Mouse (Mus musculus): Measurements from ENCODE around the gene Tuba1c. TPM values are rescaled to one million over a fixed set of nuclear protein-coding genes. Genes with fewer than 3 reads are reported as not detected.
"Not testable (repeated sequence)": the region's sequence is repeated elsewhere in the genome, so short reads cannot be mapped to it uniquely, and the experiment has no call there.

Tuba1c gene
- polyA plus RNA-seq, 1 experiment from 2014 or later = 130 TPM

DNA sequence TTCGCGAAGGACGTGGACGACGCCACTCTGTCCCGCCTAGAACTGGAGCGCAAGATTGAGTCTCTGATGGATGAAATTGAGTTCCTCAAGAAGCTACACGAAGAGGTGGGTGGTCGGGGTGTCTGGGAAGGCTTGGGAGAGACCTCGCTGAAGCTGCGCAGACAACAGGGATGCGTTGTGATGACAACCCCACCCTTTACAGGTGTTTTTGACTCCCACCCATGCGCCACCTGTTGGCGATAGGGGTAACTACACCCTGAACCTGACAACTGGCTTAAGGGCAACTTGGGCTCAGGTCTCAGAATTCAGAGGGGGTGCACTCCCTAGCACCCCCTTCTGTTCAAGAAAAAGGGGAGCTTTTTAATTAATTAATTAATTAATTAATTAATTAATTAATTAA lies 26.6 kb downstream of the Tuba1c start:
- Histone ChIP-seq H3K4me3 (ENCODE audit: low read length) (no peak overlapping the region), H3K4me2 (ENCODE audit: low read depth, low read length) (no peak overlapping the region; the same call in 1 of the 2 replicates)
- WGBS = 11% methylated on average over 14 of the region's 14 CpGs

DNA sequence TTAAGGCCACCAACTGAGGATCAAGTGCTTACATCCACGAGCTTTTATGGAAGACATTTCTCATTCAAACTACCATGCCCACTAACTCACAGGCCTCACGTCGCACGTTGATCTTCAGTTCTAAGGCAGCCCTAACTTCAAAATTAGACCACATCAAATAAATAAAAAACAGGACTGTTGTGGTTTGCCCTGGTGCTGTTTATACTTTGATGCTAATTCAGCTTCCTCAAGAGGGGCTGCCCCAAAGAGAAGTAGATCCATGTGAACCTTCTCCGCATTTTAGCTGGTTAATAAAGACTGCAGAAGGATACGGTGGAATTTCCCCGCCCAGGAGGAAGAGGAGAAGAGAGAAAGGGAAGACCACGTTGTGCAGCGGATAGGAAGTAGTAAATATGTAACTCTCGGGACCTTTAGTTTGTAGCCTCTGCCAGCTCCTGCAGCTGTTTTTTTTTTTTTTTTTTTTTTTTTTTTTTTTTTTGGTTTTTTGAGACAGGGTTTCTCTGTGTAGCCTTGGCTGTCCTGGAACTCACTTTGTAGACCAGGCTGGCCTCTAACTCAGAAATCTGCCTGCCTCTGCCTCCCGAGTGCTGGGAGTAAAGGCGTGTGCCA lies 36.0 kb downstream of the Tuba1c start:
- Histone ChIP-seq H3K9ac (ENCODE audit: low read length) (no peak overlapping the region), H3K36me3 (ENCODE audit: control insufficient read depth, insufficient read depth) (no peaks in the 10 kb centered on the region), H3K27me3 (ENCODE audit: control insufficient read depth, insufficient read depth, low read length) (peaks cover 12% of the 10 kb centered on the region), H3K4me2 (ENCODE audit: low read depth, low read length) (no peak overlapping the region), H3K27ac (ENCODE audit: low read length) (no peak overlapping the region), H3K4me3 (ENCODE audit: low read length) (no peak overlapping the region), H3K9me3 (replicated peaks; ENCODE audit: control insufficient read depth, low read length) (no peaks in the 10 kb centered on the region), H3K4me1 (ENCODE audit: control insufficient read depth, insufficient read depth, low read length) (no peaks in the 10 kb centered on the region)
- ATAC-seq (replicated peaks; ENCODE audit: extremely low read depth, insufficient read depth, low FRiP score) = no peak
- WGBS = 70% methylated on average over 12 of the region's 12 CpGs

More for the DNA sequence above, 26.6 kb downstream of the Tuba1c start:
- Histone ChIP-seq H3K9me3 (replicated peaks; ENCODE audit: control insufficient read depth, low read length) (no peaks in the 10 kb centered on the region), H3K36me3 (ENCODE audit: control insufficient read depth, insufficient read depth) (no peaks in the 10 kb centered on the region), H3K27me3 (ENCODE audit: control insufficient read depth, insufficient read depth, low read length) (peaks cover 79% of the 10 kb centered on the region), H3K4me1 (ENCODE audit: control insufficient read depth, insufficient read depth, low read length) (peaks cover 11% of the 10 kb centered on the region), H3K27ac (ENCODE audit: low read length) (no peak overlapping the region), H3K9ac (ENCODE audit: low read length) (no peak overlapping the region)
- no peak for ATAC-seq (replicated peaks; ENCODE audit: extremely low read depth, insufficient read depth, low FRiP score)

DNA sequence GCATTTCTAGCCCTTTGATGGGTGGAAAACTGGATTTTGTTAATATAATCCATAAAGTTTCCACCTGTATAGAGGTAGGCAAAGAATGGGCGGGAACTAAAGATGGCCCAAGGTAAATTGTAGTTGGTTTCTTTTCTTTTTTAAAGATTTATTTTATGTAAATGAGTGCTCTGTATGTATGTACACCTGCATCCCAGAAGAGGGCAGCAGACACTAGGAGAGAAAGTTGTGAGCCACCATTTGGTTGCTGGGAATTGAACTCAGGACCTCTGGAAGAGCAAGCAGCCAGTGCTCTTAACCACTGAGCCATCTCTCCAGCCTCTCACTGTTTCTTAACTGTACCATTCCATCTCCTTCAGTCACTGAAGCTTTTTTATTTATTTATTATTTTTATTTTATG lies 42.3 kb downstream of the Tuba1c start:
- no peak for ATAC-seq (replicated peaks; ENCODE audit: extremely low read depth, insufficient read depth, low FRiP score)
- no peak overlapping the region for H3K9ac ChIP-seq (ENCODE audit: low read length)
- H3K27ac ChIP-seq (ENCODE audit: low read length) = no peak overlapping the region
- peaks cover 17% of the 10 kb centered on the region for H3K4me1 ChIP-seq (ENCODE audit: control insufficient read depth, insufficient read depth, low read length)
- H3K27me3 ChIP-seq (ENCODE audit: control insufficient read depth, insufficient read depth, low read length) = no peaks in the 10 kb centered on the region; the same call in 1 of the 2 replicates
- no peak overlapping the region for H3K4me2 ChIP-seq (ENCODE audit: low read depth, low read length)
- WGBS = 69% methylated on average over 1 of the region's 1 CpGs
- no peaks in the 10 kb centered on the region for H3K36me3 ChIP-seq (ENCODE audit: control insufficient read depth, insufficient read depth)
- H3K9me3 ChIP-seq (replicated peaks; ENCODE audit: control insufficient read depth, low read length) = no peaks in the 10 kb centered on the region; the same call in 1 of the 2 replicates
- no peak overlapping the region for H3K4me3 ChIP-seq (ENCODE audit: low read length)

DNA sequence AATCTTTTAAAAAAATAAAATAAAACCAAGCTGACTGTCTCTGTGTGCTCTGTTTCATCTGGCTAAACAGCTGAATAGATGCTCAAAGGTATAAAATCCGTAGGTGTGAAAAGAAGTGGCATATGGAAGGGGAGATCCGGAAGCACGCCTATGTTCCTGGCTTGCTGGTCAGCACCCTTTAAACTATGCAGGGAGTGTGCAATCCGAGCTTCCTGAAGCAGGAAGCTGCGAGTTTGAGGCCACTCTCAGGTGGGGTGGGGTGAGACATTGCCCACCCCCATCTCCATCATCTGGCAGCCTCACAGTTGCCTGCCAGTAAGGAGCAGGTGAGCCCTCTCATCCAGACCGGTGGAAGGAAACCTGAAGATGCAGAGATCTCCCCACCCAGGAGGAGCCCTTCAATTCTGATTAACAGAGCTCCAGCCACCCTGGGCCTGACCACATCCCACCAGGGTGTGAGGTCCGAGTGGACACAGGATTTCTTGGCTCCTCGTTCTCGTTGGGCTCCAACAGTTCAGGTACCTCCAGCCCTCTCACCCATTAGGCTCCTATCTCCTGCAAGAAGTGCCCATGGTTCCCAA lies 44.4 kb downstream of the Tuba1c start, which contains the start of gene Troap:
TSS of gene Troap (plus strand) at position 557 of the 581 bp plus-strand sequence.
- peak within 1 kb of the TSS; percentile 66 for H3K4me3 ChIP-seq (ENCODE audit: low read length)
- H3K27me3 ChIP-seq (ENCODE audit: control insufficient read depth, insufficient read depth, low read length) = no peaks in the 10 kb centered on the region; the same call in 1 of the 2 replicates
- no peak; the same call in none of the 2 replicates for ATAC-seq (replicated peaks; ENCODE audit: extremely low read depth, insufficient read depth, low FRiP score)
- H3K27ac ChIP-seq (ENCODE audit: low read length) = peak within 1 kb of the TSS; percentile 95
- peaks cover 20% of the 10 kb centered on the region for H3K4me1 ChIP-seq (ENCODE audit: control insufficient read depth, insufficient read depth, low read length)
- H3K4me2 ChIP-seq (ENCODE audit: low read depth, low read length) = peak within 1 kb of the TSS; percentile 96
- H3K9me3 ChIP-seq (replicated peaks; ENCODE audit: control insufficient read depth, low read length) = no peaks in the 10 kb centered on the region; the same call in 1 of the 2 replicates
- 20% methylated on average over 9 of the region's 9 CpGs for WGBS
- H3K9ac ChIP-seq (ENCODE audit: low read length) = peak within 1 kb of the TSS; percentile 79
- H3K36me3 ChIP-seq (ENCODE audit: control insufficient read depth, insufficient read depth) = peaks cover 10% of the 10 kb centered on the region; the same call in 1 of the 2 replicates

DNA sequence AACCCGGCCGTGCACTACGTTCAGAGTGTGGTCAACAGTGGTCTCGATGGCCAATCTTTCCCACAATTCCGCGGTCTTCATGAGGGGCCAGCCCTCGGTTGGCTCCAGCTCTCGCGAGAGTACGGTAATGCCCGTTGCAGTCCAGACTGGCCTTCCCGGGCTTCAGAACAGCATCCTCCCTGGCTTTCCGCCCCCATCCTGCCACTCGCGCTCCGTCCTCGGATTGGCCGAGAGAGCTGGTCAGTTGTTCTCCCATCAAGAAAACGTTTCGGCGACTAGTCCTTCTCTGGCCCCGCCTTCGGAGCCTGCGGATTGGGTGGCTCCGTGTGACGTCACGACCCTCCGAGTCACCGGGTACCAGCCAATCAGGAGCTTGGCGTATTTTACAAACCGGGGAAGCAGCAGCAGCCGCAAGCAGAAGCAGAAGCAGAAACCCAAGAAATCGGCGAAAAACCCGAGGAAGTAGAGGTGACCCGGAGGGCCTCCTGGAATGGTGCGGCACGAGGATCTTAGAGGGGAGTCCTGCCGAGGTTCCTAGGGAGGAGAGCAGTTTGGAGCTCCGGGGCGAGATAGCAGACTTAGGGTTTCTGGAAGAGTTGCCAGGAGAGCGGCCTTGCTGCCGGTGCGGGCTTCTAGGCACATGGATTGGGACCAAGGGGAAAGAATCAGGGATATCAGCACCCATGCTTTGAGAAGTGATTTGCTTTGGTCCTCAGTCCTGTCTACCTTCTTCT lies 45.1 kb downstream of the Tuba1c start:
- WGBS = under 1% methylated on average over 44 of the region's 44 CpGs

DNA sequence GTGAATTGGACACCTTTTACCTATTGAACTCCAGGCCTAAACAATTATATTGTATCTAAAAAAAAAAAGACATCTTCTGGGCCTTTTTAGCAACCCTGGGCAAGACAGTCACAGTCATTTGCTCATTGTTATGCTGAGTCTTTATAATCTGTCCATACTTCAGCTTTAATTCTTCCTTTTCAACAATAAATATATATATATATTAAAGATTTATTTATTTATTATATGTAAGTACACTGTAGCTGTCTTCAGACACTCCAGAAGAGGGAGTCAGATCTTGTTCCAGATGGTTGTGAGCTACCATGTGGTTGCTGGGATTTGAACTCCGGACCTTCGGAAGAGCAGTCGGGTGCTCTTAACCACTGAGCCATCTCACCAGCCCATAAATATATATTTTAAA lies 46.3 kb downstream of the Tuba1c start:
- not testable (repeated sequence) for H3K27ac ChIP-seq (ENCODE audit: low read length); H3K9me3 ChIP-seq (replicated peaks; ENCODE audit: control insufficient read depth, low read length); H3K9ac ChIP-seq (ENCODE audit: low read length); H3K27me3 ChIP-seq (ENCODE audit: control insufficient read depth, insufficient read depth, low read length); ATAC-seq (replicated peaks; ENCODE audit: extremely low read depth, insufficient read depth, low FRiP score)
- H3K4me2 ChIP-seq (ENCODE audit: low read depth, low read length) = peak overlapping the region; percentile 96
- peaks cover 20% of the 10 kb centered on the region for H3K4me1 ChIP-seq (ENCODE audit: control insufficient read depth, insufficient read depth, low read length)
- H3K4me3 ChIP-seq (ENCODE audit: low read length) = peak overlapping the region; percentile 66
- 96% methylated on average over 3 of the region's 3 CpGs for WGBS
- peaks cover 14% of the 10 kb centered on the region for H3K36me3 ChIP-seq (ENCODE audit: control insufficient read depth, insufficient read depth)

More for the DNA sequence above, 45.1 kb downstream of the Tuba1c start:
- Histone ChIP-seq H3K4me2 (ENCODE audit: low read depth, low read length) (peak overlapping the region; percentile 96), H3K4me1 (ENCODE audit: control insufficient read depth, insufficient read depth, low read length) (peaks cover 20% of the 10 kb centered on the region), H3K4me3 (ENCODE audit: low read length) (peak overlapping the region; percentile 66), H3K36me3 (ENCODE audit: control insufficient read depth, insufficient read depth) (peaks cover 10% of the 10 kb centered on the region; the same call in 1 of the 2 replicates), H3K27me3 (ENCODE audit: control insufficient read depth, insufficient read depth, low read length) (no peaks in the 10 kb centered on the region), H3K27ac (ENCODE audit: low read length) (peak overlapping the region; percentile 95), H3K9me3 (replicated peaks; ENCODE audit: control insufficient read depth, low read length) (no peaks in the 10 kb centered on the region; the same call in 1 of the 2 replicates), H3K9ac (ENCODE audit: low read length) (peak overlapping the region; percentile 79)
- peak; percentile 96 for ATAC-seq (replicated peaks; ENCODE audit: extremely low read depth, insufficient read depth, low FRiP score)

DNA sequence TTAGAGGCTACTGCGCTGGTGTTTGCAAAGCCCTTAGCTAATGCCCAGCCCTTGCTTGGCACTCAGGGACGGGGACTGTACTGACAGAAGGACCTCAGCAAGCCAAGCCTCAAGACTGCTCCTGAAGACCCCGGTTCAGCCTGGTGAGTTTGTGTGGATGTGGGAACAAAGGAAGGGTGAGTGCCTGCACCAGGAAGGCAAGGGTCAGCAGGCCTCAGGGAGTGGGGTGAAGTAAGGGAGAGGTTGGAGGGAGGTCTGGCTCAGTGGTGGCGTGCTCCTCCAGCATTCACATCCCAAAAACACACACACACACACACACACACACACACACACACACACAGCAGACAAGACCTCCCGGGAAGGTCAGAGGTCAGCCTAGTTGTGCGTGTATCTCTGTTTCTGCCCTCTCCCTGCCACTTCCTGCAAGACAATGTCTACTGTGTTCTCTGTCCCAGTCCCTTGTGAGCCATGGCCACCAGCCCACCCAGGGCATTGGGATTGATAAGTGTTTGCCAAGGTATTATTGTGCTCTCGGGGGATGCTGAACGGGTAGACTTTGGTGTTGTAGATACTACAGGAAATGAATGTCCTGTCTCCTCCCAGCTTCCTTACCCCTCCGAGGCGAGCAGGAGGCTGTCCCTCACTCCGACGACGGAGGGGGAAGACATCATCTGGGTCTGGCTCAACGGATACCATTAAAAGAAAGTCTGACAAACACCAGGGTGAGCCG lies 48.7 kb downstream of the Tuba1c start:
- no peaks in the 10 kb centered on the region for H3K9me3 ChIP-seq (replicated peaks; ENCODE audit: control insufficient read depth, low read length)
- no peaks in the 10 kb centered on the region; the same call in 1 of the 2 replicates for H3K27me3 ChIP-seq (ENCODE audit: control insufficient read depth, insufficient read depth, low read length)
- H3K27ac ChIP-seq (ENCODE audit: low read length) = no peak overlapping the region
- H3K9ac ChIP-seq (ENCODE audit: low read length) = no peak overlapping the region
- no peak for ATAC-seq (replicated peaks; ENCODE audit: extremely low read depth, insufficient read depth, low FRiP score)
- H3K4me1 ChIP-seq (ENCODE audit: control insufficient read depth, insufficient read depth, low read length) = peaks cover 20% of the 10 kb centered on the region
- H3K4me2 ChIP-seq (ENCODE audit: low read depth, low read length) = no peak overlapping the region
- 72% methylated on average over 15 of the region's 15 CpGs for WGBS
- H3K36me3 ChIP-seq (ENCODE audit: control insufficient read depth, insufficient read depth) = peaks cover 35% of the 10 kb centered on the region
- H3K4me3 ChIP-seq (ENCODE audit: low read length) = no peak overlapping the region

DNA sequence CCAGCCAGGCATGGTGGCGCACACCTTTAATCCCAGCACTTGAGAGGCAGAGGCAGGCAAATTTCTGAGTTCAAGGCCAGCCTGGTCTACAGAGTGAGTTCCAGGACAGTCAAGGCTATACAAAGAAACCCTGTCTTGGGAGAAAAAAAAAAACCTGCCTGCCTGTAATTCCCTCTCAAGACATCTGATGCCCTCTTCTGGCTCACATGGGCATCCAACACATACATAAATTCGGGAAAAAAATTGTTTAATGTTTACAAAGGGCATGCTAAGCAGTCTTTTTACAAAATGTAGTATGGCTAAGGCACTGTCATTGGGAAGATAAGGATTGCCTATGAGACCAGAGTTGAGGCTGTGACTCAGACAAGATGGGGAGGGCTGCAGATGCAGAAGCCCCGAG lies 50.1 kb downstream of the Tuba1c start:
- no peak for ATAC-seq (replicated peaks; ENCODE audit: extremely low read depth, insufficient read depth, low FRiP score)
- Histone ChIP-seq H3K36me3 (ENCODE audit: control insufficient read depth, insufficient read depth) (peaks cover 35% of the 10 kb centered on the region), H3K27ac (ENCODE audit: low read length) (no peak overlapping the region), H3K4me2 (ENCODE audit: low read depth, low read length) (no peak overlapping the region), H3K27me3 (ENCODE audit: control insufficient read depth, insufficient read depth, low read length) (peaks cover 8% of the 10 kb centered on the region), H3K9ac (ENCODE audit: low read length) (no peak overlapping the region), H3K4me1 (ENCODE audit: control insufficient read depth, insufficient read depth, low read length) (peaks cover 15% of the 10 kb centered on the region), H3K9me3 (replicated peaks; ENCODE audit: control insufficient read depth, low read length) (no peaks in the 10 kb centered on the region), H3K4me3 (ENCODE audit: low read length) (no peak overlapping the region)
- WGBS = 81% methylated on average over 3 of the region's 3 CpGs
